Mouse (Mus musculus): ENCODE data around the gene Dgkz.

Gene Dgkz

GRCm38 (mm10) chr2:91959544-91960410, 15.9 kb downstream of the Dgkz start:
- DNase-seq = no peak

- DNase-seq = peak; percentile 52
Observed at GRCm38 (mm10) chr2:91958701-91959457, 16.8 kb downstream of the Dgkz start.

DNA sequence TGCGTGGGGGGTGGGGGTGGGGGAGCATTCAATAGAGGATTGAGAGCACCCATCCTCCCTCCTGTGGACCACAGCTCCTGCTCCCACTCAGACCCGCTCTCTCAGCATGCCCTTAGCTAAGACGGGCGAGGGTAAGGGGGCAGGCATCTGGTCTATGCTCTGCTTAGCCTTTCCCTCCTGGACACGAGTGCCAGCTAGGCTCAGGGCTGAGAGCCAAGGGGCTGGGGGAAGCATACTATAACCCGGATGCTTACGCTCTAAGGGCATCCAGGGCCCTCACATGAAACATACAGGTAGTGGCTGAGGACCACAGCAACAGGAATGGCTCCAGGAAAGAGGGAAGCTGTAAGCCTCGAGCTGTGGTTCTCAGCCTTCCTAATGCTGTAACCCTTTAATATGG, 17.6 kb downstream of the Dgkz start:
- no peak for DNase-seq

GRCm38 (mm10) chr2:91957096-91957495, 18.6 kb downstream of the Dgkz start:
- DNase-seq = peak; percentile 81

DNA sequence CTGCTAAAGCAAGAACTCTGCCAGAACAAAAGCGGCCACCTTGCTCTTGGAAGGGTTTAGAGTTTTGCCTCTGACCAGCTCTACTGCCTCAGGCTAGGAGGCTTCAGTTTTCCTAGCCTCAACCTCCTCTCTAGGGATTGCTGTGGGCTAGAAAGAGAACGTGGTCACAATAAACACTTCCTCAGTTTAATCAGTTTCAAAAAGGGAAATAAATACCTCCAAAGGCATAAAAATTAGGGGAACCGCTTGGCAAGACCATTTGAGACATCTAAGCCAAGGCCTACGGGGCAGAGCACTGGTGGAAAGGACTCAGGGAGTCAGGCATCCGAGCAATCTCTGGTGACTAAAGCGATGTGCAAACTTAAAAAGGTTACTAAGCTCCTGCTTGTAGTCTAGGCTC, 19.8 kb downstream of the Dgkz start:
- no peak for DNase-seq

DNA sequence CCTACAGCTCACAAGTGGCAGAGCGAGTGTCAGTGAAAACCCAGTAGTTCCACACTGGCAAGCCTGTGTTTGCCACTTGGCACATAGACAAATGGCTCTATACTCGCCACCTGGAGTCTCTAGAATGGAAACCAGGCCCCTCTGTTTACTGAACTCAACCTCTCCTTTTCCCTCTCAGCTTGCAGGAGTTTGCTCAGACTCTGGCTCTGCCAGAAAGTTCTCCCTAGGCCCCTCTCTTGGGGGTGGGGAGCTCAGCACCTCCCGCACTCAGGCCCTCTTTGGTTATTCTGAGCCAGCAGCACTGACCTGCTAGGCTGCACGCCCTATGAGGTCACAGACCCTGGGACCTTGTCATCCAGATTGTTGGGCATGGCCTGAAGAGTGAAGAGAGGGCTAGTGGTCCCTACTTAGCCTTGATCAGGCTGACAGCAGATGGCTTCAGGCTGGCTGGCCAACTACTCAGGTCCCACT, 20.5 kb downstream of the Dgkz start:
- no peak for DNase-seq

- DNase-seq = no peak
Observed at GRCm38 (mm10) chr2:91953825-91954224, 21.8 kb downstream of the Dgkz start.

GRCm38 (mm10) chr2:91950275-91951085, 25.2 kb downstream of the Dgkz start:
- no peak for DNase-seq

DNA sequence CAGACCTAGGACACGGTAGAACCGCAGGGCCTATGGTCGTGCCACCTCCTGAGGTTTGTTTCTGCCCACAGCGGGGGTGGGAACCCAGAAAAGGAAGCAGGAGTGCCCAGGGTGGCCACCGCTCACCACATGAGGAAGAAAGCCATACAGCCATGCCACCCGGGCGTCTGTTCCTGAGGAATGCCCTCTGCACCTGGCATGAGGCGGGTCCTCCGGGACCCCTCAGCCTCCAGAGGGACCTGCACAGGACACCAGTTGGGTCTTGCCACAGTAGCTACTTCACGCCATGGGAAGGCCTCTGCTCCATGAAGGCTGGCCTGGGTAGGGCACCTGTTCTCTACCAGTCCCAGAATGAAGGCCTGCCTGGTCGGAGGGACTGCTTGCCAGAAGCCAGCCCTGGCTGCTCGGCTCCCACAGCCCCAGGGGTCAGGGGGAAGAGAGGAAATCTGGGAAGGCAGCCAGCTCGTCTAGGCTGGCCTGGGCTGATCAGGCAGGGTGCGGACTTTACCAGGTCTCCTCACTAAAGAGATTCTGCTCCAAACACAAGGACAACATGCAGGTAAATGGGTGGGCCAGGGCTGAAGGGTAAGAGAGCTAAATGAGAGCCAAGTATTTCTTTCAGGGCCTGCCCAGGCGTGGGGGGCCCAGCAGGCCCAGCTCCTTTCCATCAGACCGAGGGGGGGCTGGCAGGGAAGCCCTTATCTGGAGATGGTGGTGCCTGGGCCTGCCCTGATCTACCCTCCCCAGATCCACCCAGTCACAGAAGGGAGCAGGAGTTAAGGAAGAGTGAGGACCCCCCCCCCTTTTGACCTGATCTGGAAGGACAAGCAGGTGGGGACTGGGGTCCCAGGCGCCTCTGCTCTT, 26.0 kb downstream of the Dgkz start:
- DNase-seq = no peak

DNA sequence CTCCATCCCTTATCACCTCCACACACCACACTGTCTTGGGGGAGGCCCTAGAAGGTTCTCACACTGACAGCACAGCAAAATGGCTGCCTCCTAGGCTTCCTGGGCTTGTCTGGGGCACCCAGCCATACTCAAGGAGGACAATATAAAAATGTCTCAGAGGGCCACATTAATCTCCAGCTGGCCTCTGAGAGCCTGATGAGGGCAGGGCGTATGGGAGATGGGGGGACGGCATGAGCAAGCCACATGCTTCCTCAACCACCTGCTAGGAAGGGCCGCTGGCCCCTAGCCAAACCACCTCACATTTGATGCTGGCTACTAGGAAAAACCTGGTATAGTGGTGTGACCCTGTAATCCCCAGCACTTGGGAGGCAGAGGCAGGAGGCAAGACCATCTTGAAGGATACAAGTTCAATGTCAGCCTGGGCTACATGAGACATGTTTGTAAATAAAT, 26.8 kb downstream of the Dgkz start:
- no peak for DNase-seq

GRCm38 (mm10) chr2:91948151-91948509, 27.5 kb downstream of the Dgkz start:
- DNase-seq = no peak

DNA sequence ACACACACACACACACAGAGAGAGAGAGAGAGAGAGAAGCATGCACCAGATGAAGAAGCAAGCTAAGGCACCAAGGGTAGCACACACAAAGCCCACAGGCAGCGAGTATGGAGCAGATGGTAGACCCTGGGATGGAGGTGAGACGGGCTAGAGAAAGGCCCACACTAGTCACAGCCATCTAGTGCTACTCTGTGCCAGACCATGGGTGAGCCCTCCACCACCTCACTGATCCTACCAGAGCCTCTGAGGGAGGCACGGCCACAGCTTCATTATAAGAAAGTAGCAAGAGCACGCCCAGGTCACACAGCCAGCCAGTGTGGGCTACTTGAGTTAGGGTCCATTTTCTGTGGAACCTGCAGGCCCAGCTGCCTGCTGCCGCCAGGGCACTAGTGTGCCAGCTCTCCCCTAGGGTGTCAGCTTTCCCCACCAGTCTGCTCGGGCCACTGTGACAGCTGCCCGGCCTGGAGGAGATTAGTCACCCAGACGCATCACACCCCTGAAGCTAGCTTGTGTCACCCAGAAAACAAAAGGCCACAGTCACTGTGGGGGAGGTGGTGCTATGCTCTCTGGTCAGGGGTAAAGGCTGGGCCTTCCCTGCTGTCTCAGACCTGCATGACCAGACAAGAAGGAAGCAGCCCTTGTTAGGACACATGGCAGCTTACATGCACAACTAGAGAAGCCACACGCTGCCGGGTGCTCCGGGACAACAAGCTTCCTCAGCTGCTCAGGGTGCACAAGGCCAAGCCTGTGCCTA, 28.1 kb downstream of the Dgkz start:
- no peak for DNase-seq

GRCm38 (mm10) chr2:91946836-91947235, 28.8 kb downstream of the Dgkz start:
- DNase-seq = no peak

DNA sequence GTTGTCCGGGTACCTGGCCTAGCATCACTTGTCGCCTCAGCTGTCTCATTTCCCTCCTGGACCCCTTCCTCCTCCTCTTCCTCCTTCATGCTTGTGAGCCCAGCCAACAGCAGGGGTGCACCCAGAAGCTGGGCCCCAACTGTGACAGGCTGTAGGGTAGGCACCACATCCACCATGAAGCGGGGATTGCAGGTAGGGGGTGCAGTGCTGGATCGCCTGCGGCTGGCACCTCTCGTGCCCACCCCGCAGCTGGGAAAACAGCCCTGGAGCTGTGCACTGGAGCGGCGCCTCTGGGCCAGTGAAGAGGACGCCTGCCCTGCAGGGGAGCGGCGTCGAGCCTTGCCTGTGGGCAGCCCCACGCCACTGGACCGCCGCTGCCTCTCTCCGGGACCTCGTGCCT, 30.2 kb downstream of the Dgkz start, which contains the start of gene Gm9821:
Gm9821 (plus strand) TSS at position 221 of the 400 bp plus-strand sequence.
- DNase-seq = no peak

DNA sequence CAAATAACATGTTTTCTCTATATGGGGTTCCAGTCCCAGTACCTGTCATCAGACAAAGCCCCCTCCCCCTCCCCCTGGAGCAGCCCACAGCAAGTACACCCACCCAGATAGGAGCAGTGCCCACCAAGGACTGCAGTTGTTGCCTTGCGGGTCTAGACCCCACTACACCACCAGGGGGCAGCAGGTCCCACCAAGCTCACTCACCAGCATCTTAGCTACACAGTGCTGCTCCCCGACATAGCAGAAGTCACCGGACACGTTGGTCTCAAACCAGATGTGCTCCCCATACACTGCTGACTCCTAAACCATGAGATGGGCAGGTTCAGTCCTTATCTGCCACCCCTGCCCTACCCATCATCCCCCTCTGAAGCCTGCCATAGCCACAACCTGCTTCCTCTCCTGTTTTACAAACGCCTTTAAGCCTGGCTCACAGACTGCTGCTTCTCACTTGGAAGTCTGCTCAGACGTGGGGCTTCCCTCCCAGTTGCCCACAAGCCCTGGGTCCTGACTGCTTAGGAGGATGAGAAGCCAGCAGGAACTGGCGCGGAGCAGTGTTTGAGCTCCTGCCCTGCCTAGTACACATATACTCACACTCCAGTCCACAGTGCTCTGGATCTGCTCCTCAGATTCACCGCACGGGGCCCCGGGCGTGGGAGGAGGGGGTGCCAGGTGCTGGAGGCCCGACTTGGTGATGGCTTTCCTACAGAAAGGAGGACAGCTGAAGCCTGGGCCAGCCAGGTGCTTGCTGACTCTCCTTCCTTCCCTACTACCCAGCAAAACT, 31.3 kb downstream of the Dgkz start:
- peak; percentile 76 for DNase-seq

GRCm38 (mm10) chr2:91942356-91942755, 33.3 kb downstream of the Dgkz start:
- no peak for DNase-seq

- DNase-seq = no peak
Observed at GRCm38 (mm10) chr2:91939303-91939935, 36.2 kb downstream of the Dgkz start.

- DNase-seq = peak; percentile 68
Observed at GRCm38 (mm10) chr2:91936154-91936553, 39.5 kb downstream of the Dgkz start.

DNA sequence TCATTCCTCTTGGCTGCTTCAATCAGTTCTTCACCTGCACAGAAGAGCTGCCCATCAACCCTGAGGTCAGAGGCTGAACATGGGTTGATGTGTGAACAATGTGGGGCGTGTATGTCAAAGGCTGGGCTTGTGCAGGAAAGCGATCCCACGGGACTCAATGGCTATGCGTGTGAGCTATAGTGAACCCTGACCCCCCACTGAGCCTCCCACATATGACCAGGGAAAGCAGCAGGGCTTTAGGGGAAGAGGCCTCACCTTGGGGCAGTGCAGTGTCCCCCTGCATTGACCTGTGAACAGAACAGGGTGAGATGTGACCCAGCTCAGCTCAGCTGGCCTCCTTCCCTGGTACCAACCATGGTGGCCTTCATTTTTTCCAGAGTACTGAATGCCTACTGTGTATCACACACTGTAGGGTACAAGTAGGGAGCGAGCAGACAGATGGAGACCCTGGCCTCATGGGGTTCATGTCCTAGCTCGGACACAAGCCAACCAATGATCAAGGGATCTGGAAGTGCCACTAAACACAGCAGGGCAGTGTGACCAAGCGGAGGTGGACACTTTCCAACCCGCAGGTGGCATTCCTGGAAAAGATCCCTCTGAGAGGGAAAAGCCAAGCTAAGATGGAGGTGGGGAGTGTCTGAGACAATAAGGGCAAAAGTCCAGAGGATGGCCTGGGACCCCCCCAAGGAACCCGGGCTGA, 40.7 kb downstream of the Dgkz start:
- no peak for DNase-seq

Data from right cerebral cortex, postnatal 25 days (tissue).